Mouse (Mus musculus) cerebellum, postnatal 10 days (tissue): ENCODE data around the gene Rpl5.
"Not testable (repeated sequence)": the region's sequence is repeated elsewhere in the genome, so short reads cannot be mapped to it uniquely, and the experiment has no call there.

Source experiments
- DNase-seq, 2 experiments: peaks; one replicate each; pipeline ENCODE4 v3.0.0; 2021; ENCODE audit warnings: mixed read lengths in 2 of 2

Rpl5 gene

GRCm38 (mm10) chr5:107901014-107901615 is 813 bp downstream of the Rpl5 start:
- peak in 1 of 2 experiments; percentile 30 for DNase-seq

GRCm38 (mm10) chr5:107904325-107904724 is 4.0 kb downstream of the Rpl5 start:
- no peak for DNase-seq

- no peak for DNase-seq
Observed at GRCm38 (mm10) chr5:107908514-107909110, 8.3 kb downstream of the Rpl5 start.

GRCm38 (mm10) chr5:107909668-107910067 is 9.4 kb downstream of the Rpl5 start:
- DNase-seq = no peak

- no peak for DNase-seq
Observed at GRCm38 (mm10) chr5:107910084-107910616, 9.8 kb downstream of the Rpl5 start.

- DNase-seq = no peak
Observed at GRCm38 (mm10) chr5:107911012-107911411, 10.7 kb downstream of the Rpl5 start.

- DNase-seq = no peak
Observed at GRCm38 (mm10) chr5:107915280-107915679, 15.0 kb downstream of the Rpl5 start.

GRCm38 (mm10) chr5:107921400-107922252 is 21.3 kb downstream of the Rpl5 start:
- DNase-seq = peak; percentile 71 to 85

GRCm38 (mm10) chr5:107922836-107923235 is 22.5 kb downstream of the Rpl5 start:
- no peak for DNase-seq

- peak; percentile 48 to 51 for DNase-seq
Observed at GRCm38 (mm10) chr5:107924564-107924963, 24.3 kb downstream of the Rpl5 start.

GRCm38 (mm10) chr5:107926550-107927249 is 26.4 kb downstream of the Rpl5 start:
- DNase-seq = no peak

GRCm38 (mm10) chr5:107932556-107932955 is 32.3 kb downstream of the Rpl5 start:
- DNase-seq = peak; percentile 67 to 73

- no peak for DNase-seq
Observed at GRCm38 (mm10) chr5:107933202-107933974, 33.1 kb downstream of the Rpl5 start.

- DNase-seq = no peak
Observed at GRCm38 (mm10) chr5:107934770-107935543, 34.7 kb downstream of the Rpl5 start.

GRCm38 (mm10) chr5:107936625-107937389 is 36.5 kb downstream of the Rpl5 start:
- DNase-seq = no peak

GRCm38 (mm10) chr5:107938483-107938882 is 38.2 kb downstream of the Rpl5 start:
- DNase-seq = not testable (repeated sequence)

- no peak for DNase-seq
Observed at GRCm38 (mm10) chr5:107938886-107939285, 38.6 kb downstream of the Rpl5 start.

GRCm38 (mm10) chr5:107939701-107940100 is 39.4 kb downstream of the Rpl5 start:
- no peak for DNase-seq

- no peak for DNase-seq
Observed at GRCm38 (mm10) chr5:107941222-107941621, 40.9 kb downstream of the Rpl5 start.

- no peak for DNase-seq
Observed at GRCm38 (mm10) chr5:107942941-107943340, 42.6 kb downstream of the Rpl5 start.
